Mouse (Mus musculus) ES-Bruce4 (cell line): ENCODE measurements at regions not wholly inside any gene's neighbourhood (a gene's known extent, or its start where the extent isn't known, plus 50 kb on each side); places are given as distances from the start of the nearest gene placed in this dataset.

ENCODE experiments used
- CTCF ChIP-seq: IDR thresholded peaks from one replicate; pipeline ENCODE4 v1.8.1; 2011; ENCODE audit warnings: low read depth, low read length
- POLR2A ChIP-seq: IDR thresholded peaks from one replicate; pipeline ENCODE4 v1.8.1; 2011; ENCODE audit warnings: low read length; ENCODE audit not compliant: insufficient read depth

DNA sequence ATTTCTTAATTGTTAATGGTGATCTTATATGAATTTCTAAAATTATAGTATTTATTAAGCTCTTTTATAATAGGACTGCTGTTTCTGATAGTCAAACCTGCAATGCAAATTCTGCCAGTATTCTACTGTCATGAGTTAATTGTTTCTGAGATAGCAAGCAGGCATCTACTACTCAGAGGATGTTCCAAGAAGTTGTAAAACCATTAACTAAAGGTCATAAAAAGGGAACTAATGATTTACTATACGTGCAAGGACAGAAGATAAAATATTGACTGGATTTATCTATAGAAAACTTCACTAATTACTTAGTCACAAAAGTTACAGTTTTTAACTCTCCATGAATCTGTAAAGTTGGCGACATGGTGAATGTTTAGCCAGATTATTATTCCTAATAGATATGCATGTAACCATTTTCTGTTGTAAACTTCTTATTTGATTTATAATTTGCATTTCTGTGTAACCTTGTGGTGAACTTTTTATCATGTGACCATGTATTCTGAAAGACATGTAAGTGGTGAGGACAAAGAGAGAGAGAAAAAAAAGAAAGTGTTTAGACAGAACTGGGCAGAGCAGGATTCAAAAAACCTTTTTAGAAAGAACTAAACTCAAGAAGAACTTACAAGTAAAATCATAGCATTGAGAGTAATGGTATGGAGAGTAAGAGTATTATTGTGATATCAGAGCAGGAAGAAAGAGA is 395.5 kb upstream of the Sphkap start:
- TF ChIP-seq CTCF (no peak), POLR2A (no peak)
